Mouse (Mus musculus) intestine, embryonic 14.5 days (tissue): ENCODE results near the gene Anks3. TPM values are rescaled to one million over a fixed set of nuclear protein-coding genes. Genes with fewer than 3 reads are reported as not detected.

Experiments
- ATAC-seq: fragments of 200-750 bp; cut with Nextera tagmentation; replicated peaks from 2 replicates; pipeline ENCODE4 v1.8.0; 2017; ENCODE audit warnings: low read depth, moderate number of reproducible peaks, moderate TSS enrichment, moderate library complexity; ENCODE audit not compliant: low FRiP score, low TSS enrichment
- DNase-seq: peaks from one replicate; pipeline ENCODE4 v3.0.0-alpha.2; 2018; ENCODE audit warnings: low spot score
- H3K27ac ChIP-seq: fragments of 300-500 bp; sonication (generic); 2 replicates; pipeline ENCODE4 v1.5.1; 2014; ENCODE audit warnings: low read depth, mild to moderate bottlenecking, control low read depth
- H3K27me3 ChIP-seq: fragments of 300-500 bp; sonication (generic); replicated peaks from 2 replicates; pipeline ENCODE4 v1.6.1; 2014; ENCODE audit warnings: low read length, control low read depth; ENCODE audit not compliant: control insufficient read depth, insufficient read depth
- H3K36me3 ChIP-seq: fragments of 300-500 bp; sonication (generic); 2 replicates; pipeline ENCODE4 v1.6.1; 2014; ENCODE audit warnings: low read length, control low read depth; ENCODE audit not compliant: control insufficient read depth, insufficient read depth
- H3K4me1 ChIP-seq: fragments of 300-500 bp; sonication (generic); replicated peaks from 2 replicates; pipeline ENCODE4 v1.6.1; 2014; ENCODE audit warnings: low read length, control low read depth, mixed read lengths; ENCODE audit not compliant: control insufficient read depth, insufficient read depth
- H3K4me2 ChIP-seq: fragments of 300-500 bp; sonication (generic); 2 replicates; pipeline ENCODE4 v1.6.1; 2014; ENCODE audit warnings: low read length
- H3K4me3 ChIP-seq: fragments of 300-500 bp; sonication (generic); 2 replicates; pipeline ENCODE4 v1.5.1; 2014; ENCODE audit warnings: low read depth, low read length, control low read depth, mixed read lengths
- H3K9ac ChIP-seq: fragments of 300-500 bp; sonication (generic); 2 replicates; pipeline ENCODE4 v1.6.1; 2014; ENCODE audit warnings: mild to moderate bottlenecking, low read length
- H3K9me3 ChIP-seq: fragments of 300-500 bp; sonication (generic); 2 replicates; pipeline ENCODE4 v1.6.1; 2016; ENCODE audit warnings: low read length, control low read depth; ENCODE audit not compliant: control insufficient read depth
- WGBS: fragments of 180-500 bp; shearing (Covaris S2); extraction: QIAGEN DNeasy Blood & Tissue Kit; methylation state at CpG from one replicate; pipeline ENCODE4 v1.1.7; 2014; 5-methylcytosine and 5-hydroxymethylcytosine counted together
- polyA plus RNA-seq: library from polyadenylated mRNA; unstranded; fragments of >200 nt; fragmentation: Nextera tagmentation; extraction: Ambion mirVana; gene quantifications from 2 replicates; pipeline ENCODE4 v1.2.1, GENCODE M21; 2014

Anks3 gene
- polyA plus RNA-seq, 1 experiment from 2014 or later = 45.0 TPM

DNA sequence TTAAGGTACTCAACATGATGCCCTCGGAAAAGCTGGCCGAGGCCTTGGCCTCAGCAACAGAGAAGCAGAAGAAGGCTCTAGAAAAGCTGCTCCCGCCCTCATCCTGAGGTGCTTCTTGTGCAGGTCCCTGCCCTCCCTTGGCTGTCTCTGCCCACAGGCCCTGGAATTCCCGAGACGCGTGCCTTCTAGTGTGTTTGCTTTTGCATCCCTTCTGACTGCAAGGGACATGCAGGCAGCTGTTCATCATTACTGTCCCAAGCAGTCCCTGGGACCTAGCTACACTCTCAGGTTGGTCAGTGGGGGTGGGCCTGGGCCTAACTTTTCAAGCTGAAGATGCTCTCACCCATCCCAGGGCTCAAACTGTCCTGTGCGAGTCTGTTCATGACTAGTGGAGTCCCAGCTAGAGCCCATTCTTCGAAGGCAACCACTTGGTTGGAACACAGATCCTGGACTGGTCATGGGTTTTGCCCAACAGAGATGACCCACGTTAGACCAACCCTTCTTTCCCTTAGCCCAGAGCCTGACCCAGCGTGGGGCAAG, 23.6 kb downstream of the Anks3 start:
- Histone ChIP-seq H3K36me3 (peaks cover 70% of the 10 kb centered on the region), H3K4me2 (peak overlapping the region; percentile 73), H3K27ac (no peak overlapping the region), H3K27me3 (no peaks in the 10 kb centered on the region), H3K4me1 (peaks cover 8% of the 10 kb centered on the region; the same call in 1 of the 2 replicates), H3K4me3 (0 out of 2 replicates have a peak overlapping the region, but pooled peaks have one; percentile 72), H3K9me3 (no peaks in the 10 kb centered on the region), H3K9ac (no peak overlapping the region)
- 88% methylated on average over 10 of the region's 10 CpGs for WGBS
- no peak for DNase-seq
- no peak for ATAC-seq

DNA sequence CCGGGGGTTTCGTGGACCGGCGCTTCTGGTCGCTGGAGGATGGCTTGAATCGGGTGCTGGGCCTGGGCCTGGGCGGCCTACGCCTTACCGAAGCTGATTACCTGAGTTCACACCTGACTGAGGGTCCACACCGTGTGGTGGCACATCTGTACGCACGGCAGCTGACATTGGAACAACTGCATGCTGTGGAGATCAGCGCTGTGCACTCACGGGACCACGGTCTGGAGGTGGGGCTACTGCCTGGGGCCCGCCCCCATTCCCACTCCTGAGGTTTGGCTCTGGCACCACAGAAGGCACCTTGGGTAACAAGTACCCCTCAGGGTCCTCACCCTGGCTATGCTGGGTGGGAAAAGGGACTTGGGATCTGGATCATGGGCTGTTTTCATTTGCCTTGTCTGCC, 24.6 kb downstream of the Anks3 start:
- peak overlapping the region; percentile 72 for H3K4me3 ChIP-seq
- H3K36me3 ChIP-seq = peaks cover 69% of the 10 kb centered on the region
- peak overlapping the region; percentile 83 for H3K27ac ChIP-seq
- H3K9me3 ChIP-seq = no peaks in the 10 kb centered on the region
- H3K9ac ChIP-seq = peak overlapping the region; percentile 90
- H3K27me3 ChIP-seq = no peaks in the 10 kb centered on the region
- peak overlapping the region; percentile 73 for H3K4me2 ChIP-seq
- ATAC-seq = peak; percentile 76
- peaks cover 8% of the 10 kb centered on the region; the same call in 1 of the 2 replicates for H3K4me1 ChIP-seq
- WGBS = 3% methylated on average over 16 of the region's 16 CpGs
- peak; percentile 70 for DNase-seq

DNA sequence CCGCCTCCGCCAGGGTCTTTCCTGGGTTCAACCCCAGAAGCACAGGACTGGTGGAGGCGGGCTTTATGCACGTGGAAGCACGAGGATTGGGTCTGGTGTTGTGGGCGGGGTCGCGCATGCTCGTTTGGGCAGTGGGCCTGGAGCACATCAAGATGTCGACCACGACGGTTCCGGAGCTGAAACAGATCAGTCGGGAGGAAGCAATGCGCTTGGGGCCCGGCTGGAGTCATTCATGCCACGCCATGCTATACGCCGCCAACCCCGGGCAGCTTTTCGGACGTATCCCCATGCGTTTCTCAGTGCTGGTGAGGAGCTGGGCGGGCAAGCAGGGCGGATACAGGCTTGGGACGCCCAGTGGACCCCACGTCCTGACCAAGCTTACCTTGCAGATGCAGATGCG, 25.0 kb downstream of the Anks3 start:
- Histone ChIP-seq H3K36me3 (peaks cover 69% of the 10 kb centered on the region), H3K27ac (peak overlapping the region; percentile 83), H3K9ac (peak overlapping the region; percentile 90), H3K4me2 (peak overlapping the region; percentile 73), H3K4me1 (peaks cover 8% of the 10 kb centered on the region; the same call in 1 of the 2 replicates), H3K27me3 (no peaks in the 10 kb centered on the region), H3K4me3 (peak overlapping the region; percentile 72), H3K9me3 (no peaks in the 10 kb centered on the region)
- ATAC-seq = peak; percentile 93
- WGBS = 1% methylated on average over 28 of the region's 28 CpGs
- peak; percentile 94 for DNase-seq

DNA sequence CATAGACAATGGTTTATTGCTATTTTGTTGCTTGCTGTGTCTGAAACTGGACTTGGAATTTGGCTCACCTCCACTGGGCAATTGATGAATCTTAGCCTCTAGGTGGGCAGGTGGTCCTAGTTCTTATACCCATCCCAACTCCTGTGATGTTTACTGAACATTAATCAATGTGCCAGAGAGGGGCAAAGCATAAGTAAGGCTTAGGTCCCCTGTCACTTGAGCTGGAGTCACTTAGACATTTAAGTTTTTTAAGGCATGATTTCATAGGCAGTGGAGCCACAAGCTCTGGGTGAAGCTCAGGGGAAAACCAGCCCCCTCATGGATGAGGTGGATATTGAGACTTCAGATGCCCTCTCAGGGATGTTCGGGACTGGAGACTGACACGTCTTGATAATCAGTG, 25.5 kb downstream of the Anks3 start, which contains the start of gene Nudt16l1:
Nudt16l1 (plus strand) TSS at position 301 of the 400 bp plus-strand sequence.
- H3K27me3 ChIP-seq = no peaks in the 10 kb centered on the region

DNA sequence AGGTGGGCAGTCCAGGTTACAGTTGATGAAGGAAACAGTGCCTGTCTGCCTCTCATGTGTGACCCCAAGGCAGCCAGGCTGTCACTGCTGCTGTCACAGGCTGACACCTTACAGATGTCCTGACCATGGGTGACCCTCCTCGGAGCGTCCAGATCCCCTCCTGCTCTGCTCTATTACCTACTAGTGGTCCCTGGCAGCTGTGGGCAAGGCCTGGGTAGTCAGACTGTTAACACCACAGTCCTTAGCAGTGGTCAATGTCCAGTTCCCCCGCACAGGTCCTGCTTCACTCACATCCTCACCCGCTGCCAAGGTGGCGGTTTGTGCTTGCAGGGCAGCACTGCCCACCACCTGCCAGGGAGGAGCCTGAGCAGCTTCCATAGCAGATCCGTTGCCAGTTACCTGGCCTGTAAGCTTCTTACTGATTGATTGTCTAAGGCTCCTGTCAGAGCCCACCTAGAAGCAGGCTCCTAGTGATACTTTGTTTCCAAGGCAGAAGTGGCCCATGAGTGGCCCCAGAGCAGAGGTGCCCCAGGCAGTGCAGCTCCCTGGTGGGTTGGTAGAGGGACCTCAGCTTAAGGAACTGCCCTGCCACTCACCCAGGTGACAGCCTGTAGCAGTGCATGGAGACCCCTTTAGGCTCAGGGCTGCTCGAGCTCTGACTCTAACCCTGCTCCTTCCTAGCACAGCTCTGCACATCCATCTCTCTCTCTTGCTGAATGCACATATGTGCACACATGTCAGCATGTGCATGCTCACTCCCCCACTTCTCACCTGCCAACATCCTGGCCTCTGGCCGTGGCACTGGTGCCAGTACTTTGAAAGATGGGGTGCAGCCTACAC, 26.4 kb downstream of the Anks3 start:
- DNase-seq = no peak
- WGBS = 89% methylated on average over 8 of the region's 8 CpGs
- no peak for ATAC-seq
- H3K9ac ChIP-seq = no peak overlapping the region
- H3K27me3 ChIP-seq = no peaks in the 10 kb centered on the region
- no peak overlapping the region for H3K4me3 ChIP-seq
- H3K27ac ChIP-seq = no peak overlapping the region
- H3K9me3 ChIP-seq = no peaks in the 10 kb centered on the region
- H3K4me2 ChIP-seq = no peak overlapping the region
- H3K4me1 ChIP-seq = peaks cover 8% of the 10 kb centered on the region; the same call in 1 of the 2 replicates
- peaks cover 69% of the 10 kb centered on the region for H3K36me3 ChIP-seq

More for the DNA sequence above, 25.5 kb downstream of the Anks3 start, which contains the start of gene Nudt16l1:
- Histone ChIP-seq H3K27ac (peak within 1 kb of the TSS; percentile 83), H3K9me3 (no peaks in the 10 kb centered on the region), H3K4me2 (peak within 1 kb of the TSS; percentile 73), H3K36me3 (peaks cover 69% of the 10 kb centered on the region), H3K9ac (peak within 1 kb of the TSS; percentile 90), H3K4me3 (peak within 1 kb of the TSS; percentile 72), H3K4me1 (peaks cover 8% of the 10 kb centered on the region; the same call in 1 of the 2 replicates)
- ATAC-seq (no peak; the same call in 1 of the 2 replicates), DNase-seq (no peak)
- WGBS = 2% methylated on average over 2 of the region's 2 CpGs

DNA sequence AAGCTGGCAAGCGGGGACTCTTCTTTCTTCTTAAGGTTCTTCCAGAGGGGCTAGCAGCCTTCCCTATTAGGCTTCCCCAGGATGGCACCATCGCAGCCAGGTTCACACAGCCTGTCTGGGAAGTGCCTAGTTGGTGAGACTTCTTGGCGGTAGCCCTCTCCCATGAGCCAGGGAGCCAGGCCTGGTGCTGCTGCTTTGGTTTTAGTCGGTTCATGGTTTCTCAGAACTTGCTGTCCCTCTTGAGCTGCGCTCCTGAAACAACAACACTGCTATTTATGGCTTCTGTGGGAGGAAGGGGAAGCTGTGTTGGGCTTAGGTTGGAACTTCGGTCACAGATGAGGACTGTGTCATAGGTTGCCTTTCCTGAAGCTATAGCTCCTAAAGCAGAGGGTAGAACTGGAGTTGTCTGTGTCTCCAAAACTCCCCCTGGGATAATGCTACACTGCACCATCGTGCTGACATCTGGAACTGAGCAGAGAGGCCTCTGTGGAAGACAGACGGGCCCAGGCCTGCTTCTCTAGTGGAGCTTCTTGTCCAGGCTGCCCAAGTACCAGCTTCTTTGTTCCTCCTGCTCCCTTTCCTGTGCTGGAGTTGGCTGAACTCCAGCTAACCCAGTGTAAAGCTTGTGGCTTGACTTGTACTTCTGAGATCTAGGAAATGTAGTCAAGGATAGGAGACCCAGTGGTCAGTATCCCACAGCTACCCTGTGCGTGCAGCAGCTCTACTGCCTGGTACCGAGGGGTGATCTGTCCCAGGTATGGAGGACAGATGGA, 27.9 kb downstream of the Anks3 start:
- DNase-seq (no peak), ATAC-seq (no peak)
- WGBS = 91% methylated on average over 10 of the region's 10 CpGs
- no peak overlapping the region for H3K4me3 ChIP-seq
- H3K27me3 ChIP-seq = no peaks in the 10 kb centered on the region
- peaks cover 69% of the 10 kb centered on the region for H3K36me3 ChIP-seq
- H3K9me3 ChIP-seq = no peaks in the 10 kb centered on the region
- H3K4me2 ChIP-seq = no peak overlapping the region
- H3K4me1 ChIP-seq = peaks cover 8% of the 10 kb centered on the region; the same call in 1 of the 2 replicates
- no peak overlapping the region for H3K9ac ChIP-seq
- no peak overlapping the region for H3K27ac ChIP-seq

DNA sequence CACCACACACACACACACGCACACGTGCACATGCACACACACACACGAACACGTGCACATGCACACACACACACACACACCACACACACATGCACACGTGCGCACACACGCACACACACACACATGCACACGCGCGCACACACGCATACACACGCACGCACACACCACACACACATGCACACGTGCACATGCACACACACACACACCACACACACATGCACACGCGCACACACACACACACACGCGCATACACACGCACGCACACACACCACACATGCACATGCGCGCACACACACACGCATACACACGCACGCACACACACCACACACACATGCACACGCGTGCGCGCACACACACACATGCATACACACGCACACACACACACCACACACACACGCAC, 28.6 kb downstream of the Anks3 start:
- no peak overlapping the region for H3K9ac ChIP-seq
- H3K4me1 ChIP-seq = peaks cover 8% of the 10 kb centered on the region; the same call in 1 of the 2 replicates
- DNase-seq (no peak), ATAC-seq (no peak)
- H3K27ac ChIP-seq = no peak overlapping the region
- H3K4me2 ChIP-seq = no peak overlapping the region
- 96% methylated on average over 31 of the region's 31 CpGs for WGBS
- H3K4me3 ChIP-seq = no peak overlapping the region
- no peaks in the 10 kb centered on the region for H3K9me3 ChIP-seq
- H3K36me3 ChIP-seq = peaks cover 69% of the 10 kb centered on the region
- H3K27me3 ChIP-seq = no peaks in the 10 kb centered on the region

DNA sequence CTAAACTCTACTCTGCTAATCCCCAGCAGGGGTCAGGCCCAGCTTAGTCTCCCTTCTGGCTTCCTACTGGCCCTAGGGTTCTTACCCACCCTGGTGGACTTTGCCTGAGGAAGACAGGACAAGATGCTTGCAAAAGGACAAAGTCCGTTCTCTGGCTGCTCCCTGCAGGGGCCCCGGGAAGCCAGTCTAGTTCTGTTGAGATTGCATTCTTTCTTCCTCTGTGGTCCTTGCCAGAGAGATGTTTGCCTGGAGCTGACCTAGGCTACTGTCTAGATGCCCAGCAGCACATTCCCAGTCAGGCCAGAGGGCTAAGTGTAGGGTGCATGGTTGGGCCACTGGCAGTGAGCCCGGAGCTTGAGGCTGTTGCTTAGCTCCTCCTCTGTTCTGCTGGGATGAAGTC, 31.6 kb downstream of the Anks3 start:
- Histone ChIP-seq H3K36me3 (peaks cover 91% of the 10 kb centered on the region), H3K9ac (no peak overlapping the region), H3K4me1 (no peaks in the 10 kb centered on the region), H3K27ac (no peak overlapping the region), H3K4me2 (no peak overlapping the region), H3K9me3 (no peaks in the 10 kb centered on the region), H3K4me3 (no peak overlapping the region), H3K27me3 (no peaks in the 10 kb centered on the region)
- 81% methylated on average over 3 of the region's 3 CpGs for WGBS
- no peak for DNase-seq
- ATAC-seq = no peak
